Mouse (Mus musculus): ENCODE results near the gene Xpot.

- TF ChIP-seq TCF3 (IDR thresholded peaks at IDR 0.05; ENCODE audit: insufficient read length, low read depth) (no peak), POLR2A (IDR thresholded peaks at IDR 0.05; ENCODE audit: insufficient read length, low read depth) (no peak), USF1 (IDR thresholded peaks at IDR 0.05; ENCODE audit: low read depth) (no peak), E2F4 (IDR thresholded peaks at IDR 0.05; ENCODE audit: insufficient read depth) (no peak), POLR2AphosphoS2 (IDR thresholded peaks at IDR 0.05; ENCODE audit: insufficient read length, low read depth) (no peak), CEBPB (IDR thresholded peaks at IDR 0.05; ENCODE audit: insufficient read depth, poor library complexity, severe bottlenecking) (no peak), SRF (IDR thresholded peaks at IDR 0.05; ENCODE audit: control insufficient read depth, insufficient read length, low read depth) (no peak), TCF12 (IDR thresholded peaks at IDR 0.05; ENCODE audit: insufficient read depth, poor library complexity, severe bottlenecking) (no peak)
These were observed 36.6 kb upstream of the Xpot start for GRCm38 (mm10) chr10:121662711-121663110.

Data from myocyte (in vitro differentiated cells).